Mouse (Mus musculus): ENCODE data around the gene Cyp1a2. TPM values are rescaled to one million over a fixed set of nuclear protein-coding genes. Genes with fewer than 3 reads are reported as not detected.

Cyp1a2 gene
- polyA plus RNA-seq, 1 experiment from 2014 or later, result not detected

DNA sequence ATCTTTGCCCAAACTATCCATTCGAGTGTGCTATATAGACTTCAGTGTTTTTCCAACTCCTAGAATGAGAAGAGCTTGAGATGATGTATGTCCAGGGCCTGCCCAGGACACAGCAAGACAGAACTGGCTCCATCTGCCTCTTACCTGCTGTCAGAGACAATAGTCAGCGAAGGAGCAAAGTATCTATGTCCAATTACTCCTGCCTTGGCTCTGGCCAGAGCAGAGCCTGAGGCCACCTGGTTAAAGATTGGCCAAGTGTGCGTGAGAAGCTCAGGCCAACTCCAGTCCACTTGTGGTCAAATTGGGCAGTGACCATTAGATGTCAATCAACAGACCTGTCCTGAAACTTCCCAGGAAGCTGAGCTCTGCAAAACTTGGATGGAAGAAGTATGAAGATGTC lies 13.9 kb downstream of the Cyp1a2 start:
- ATAC-seq (replicated peaks; ENCODE audit: low FRiP score), result no peak; the same call in 1 of the 2 replicates
- WGBS, result 77% methylated on average over 3 of the region's 3 CpGs
- Histone ChIP-seq H3K36me3 (no peaks in the 10 kb centered on the region), H3K9me3 (replicated peaks) (no peaks in the 10 kb centered on the region), H3K4me2 (no peak overlapping the region), H3K27ac (no peak overlapping the region), H3K27me3 (no peaks in the 10 kb centered on the region), H3K4me1 (no peaks in the 10 kb centered on the region; the same call in 1 of the 2 replicates), H3K9ac (no peak overlapping the region), H3K4me3 (replicated peaks) (no peak overlapping the region)

DNA sequence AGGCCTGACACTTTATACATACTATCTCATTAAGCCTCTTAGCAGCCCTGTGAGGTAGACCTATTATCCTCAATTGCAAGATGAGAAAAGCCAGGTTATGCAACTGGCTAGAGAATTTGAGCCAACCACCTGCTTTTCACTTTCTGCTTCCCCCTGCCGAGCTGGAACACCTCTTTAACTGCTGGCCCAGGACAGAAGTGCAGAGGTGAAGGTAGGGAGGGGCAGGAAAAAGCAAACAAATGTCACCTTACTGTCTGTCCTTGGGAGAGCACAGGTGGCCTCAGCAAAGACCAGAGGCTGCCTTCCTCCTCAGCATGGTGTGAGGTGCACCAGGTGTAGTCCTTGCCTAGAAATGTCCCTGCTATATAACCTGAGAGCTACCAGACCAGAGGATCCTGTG lies 15.2 kb downstream of the Cyp1a2 start:
- no peak overlapping the region for H3K4me2 ChIP-seq
- H3K9me3 ChIP-seq (replicated peaks), result no peaks in the 10 kb centered on the region
- no peaks in the 10 kb centered on the region for H3K36me3 ChIP-seq
- 14% methylated on average over 1 of the region's 1 CpGs for WGBS
- no peak for ATAC-seq (replicated peaks; ENCODE audit: low FRiP score)
- no peak overlapping the region for H3K4me3 ChIP-seq (replicated peaks)
- H3K9ac ChIP-seq, result no peak overlapping the region
- no peaks in the 10 kb centered on the region; the same call in 1 of the 2 replicates for H3K4me1 ChIP-seq
- no peak overlapping the region for H3K27ac ChIP-seq
- no peaks in the 10 kb centered on the region for H3K27me3 ChIP-seq

DNA sequence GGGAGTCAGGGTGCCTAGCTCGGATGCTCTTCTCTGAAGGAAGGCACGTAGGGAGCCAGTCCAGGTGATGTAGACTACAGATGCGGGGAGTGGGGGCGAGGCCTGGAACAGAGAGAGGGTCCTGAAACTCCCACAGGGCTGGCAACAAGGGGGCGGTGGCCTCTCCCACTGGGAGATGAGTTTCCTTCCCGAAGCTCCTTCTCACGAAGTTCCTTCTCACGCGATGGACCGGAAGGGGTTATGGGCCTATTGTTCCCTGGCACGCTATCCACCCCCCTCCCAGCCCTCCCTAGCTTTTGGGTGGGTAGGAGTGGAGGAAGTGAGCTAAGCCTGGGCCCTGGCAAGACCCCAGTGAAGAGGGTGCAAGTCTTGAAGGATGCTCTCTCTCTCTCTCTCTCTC lies 15.7 kb downstream of the Cyp1a2 start:
- H3K27ac ChIP-seq, result no peak overlapping the region
- no peak overlapping the region for H3K4me3 ChIP-seq (replicated peaks)
- H3K4me2 ChIP-seq, result no peak overlapping the region
- no peaks in the 10 kb centered on the region for H3K27me3 ChIP-seq
- no peaks in the 10 kb centered on the region for H3K36me3 ChIP-seq
- no peaks in the 10 kb centered on the region for H3K9me3 ChIP-seq (replicated peaks)
- no peak for ATAC-seq (replicated peaks; ENCODE audit: low FRiP score)
- H3K9ac ChIP-seq, result no peak overlapping the region
- H3K4me1 ChIP-seq, result no peaks in the 10 kb centered on the region; the same call in 1 of the 2 replicates
- 55% methylated on average over 11 of the region's 11 CpGs for WGBS

DNA sequence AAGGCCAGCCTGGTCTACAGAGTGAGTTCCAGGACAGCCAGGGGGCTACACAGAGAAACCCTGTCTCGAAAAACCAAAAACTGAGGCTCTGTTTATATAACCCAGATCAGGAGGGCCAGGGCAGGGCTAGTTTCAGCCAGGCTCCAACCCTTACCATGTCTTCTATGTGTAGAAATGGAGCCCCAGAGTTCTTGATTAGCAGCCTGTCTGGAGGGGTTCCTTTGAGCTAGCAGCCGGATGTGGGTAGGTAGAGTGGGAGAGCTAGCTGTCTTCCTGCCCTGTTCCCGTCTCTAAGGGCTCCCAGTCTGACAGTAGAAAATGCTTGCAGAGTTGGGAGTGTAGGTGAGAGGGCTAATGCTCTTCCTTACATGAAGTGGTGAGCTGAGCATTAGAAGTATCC lies 16.4 kb downstream of the Cyp1a2 start:
- ATAC-seq (replicated peaks; ENCODE audit: low FRiP score), result no peak
- 75% methylated on average over 3 of the region's 3 CpGs for WGBS
- no peak overlapping the region for H3K27ac ChIP-seq
- H3K4me3 ChIP-seq (replicated peaks), result no peak overlapping the region
- H3K36me3 ChIP-seq, result no peaks in the 10 kb centered on the region
- no peaks in the 10 kb centered on the region for H3K27me3 ChIP-seq
- no peaks in the 10 kb centered on the region for H3K9me3 ChIP-seq (replicated peaks)
- no peaks in the 10 kb centered on the region; the same call in 1 of the 2 replicates for H3K4me1 ChIP-seq
- H3K4me2 ChIP-seq, result no peak overlapping the region
- no peak overlapping the region for H3K9ac ChIP-seq

DNA sequence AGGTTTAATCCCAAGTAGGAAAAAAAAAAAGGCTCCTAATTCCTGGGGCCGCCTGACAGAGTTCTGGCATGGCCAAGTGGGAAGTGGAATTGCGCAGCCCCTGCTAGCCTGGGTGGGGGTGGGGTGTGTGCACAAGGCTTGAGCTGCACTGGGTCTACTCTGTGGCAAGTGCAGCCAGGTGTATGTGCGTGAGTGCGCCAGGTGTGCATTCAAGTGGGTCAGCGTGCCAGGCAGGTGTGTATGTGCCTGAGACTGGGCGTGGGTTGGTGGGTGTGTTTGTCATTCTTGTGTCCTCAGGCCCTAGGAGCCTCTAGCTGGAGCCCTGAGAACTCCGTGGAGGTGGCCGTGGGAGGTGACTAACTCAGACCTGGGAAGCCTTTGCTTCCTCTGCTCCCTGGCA lies 17.0 kb downstream of the Cyp1a2 start:
- ATAC-seq (replicated peaks; ENCODE audit: low FRiP score), result no peak
- Histone ChIP-seq H3K4me3 (replicated peaks) (no peak overlapping the region), H3K36me3 (no peaks in the 10 kb centered on the region), H3K27me3 (no peaks in the 10 kb centered on the region), H3K27ac (no peak overlapping the region), H3K4me1 (no peaks in the 10 kb centered on the region; the same call in 1 of the 2 replicates), H3K9ac (no peak overlapping the region), H3K9me3 (replicated peaks) (no peaks in the 10 kb centered on the region), H3K4me2 (no peak overlapping the region)
- 70% methylated on average over 8 of the region's 8 CpGs for WGBS

DNA sequence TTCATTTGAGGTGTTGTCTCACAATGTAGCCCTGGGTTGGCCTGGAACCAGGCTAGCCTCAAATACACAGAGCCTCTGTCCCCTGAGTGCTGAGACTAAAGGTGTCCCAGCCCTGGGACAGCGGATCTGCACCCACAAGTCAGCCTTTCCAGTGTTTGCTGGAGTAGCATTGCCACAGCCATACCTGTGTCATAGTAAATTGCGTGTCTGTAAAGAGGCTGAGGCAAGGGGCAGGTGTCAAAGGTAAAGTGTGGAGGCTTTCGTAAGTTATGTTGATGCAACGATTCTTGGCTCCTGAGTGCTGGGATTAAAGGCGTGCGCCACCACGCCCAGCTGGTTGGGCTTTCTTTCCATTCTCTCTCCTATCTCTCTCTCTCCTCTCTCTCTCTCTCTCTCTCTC lies 18.9 kb downstream of the Cyp1a2 start:
- Histone ChIP-seq H3K4me1 (no peaks in the 10 kb centered on the region; the same call in 1 of the 2 replicates), H3K9me3 (replicated peaks) (no peaks in the 10 kb centered on the region), H3K4me3 (replicated peaks) (no peak overlapping the region), H3K9ac (no peak overlapping the region), H3K36me3 (no peaks in the 10 kb centered on the region), H3K4me2 (no peak overlapping the region), H3K27ac (no peak overlapping the region), H3K27me3 (no peaks in the 10 kb centered on the region)
- WGBS, result 55% methylated on average over 7 of the region's 7 CpGs
- no peak for ATAC-seq (replicated peaks; ENCODE audit: low FRiP score)

DNA sequence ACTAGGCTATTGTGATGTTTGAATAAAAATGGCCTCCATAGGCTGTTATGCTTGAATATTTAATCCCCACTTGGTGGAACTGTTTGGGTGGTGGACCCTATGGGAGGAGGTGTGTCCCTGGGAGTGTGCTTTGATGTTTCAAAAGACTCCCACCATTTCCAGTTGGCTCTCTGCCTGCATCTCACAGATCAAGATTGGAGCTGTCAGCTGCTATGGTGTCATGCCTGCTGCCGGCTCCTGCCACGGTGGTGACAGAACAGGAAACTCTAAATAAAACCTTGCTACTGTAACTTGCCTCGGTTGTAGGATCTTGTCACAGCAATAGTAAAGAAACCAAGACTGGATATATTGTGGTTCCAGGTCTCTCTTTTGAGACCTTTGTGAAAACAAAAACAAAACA lies 22.0 kb downstream of the Cyp1a2 start:
- WGBS, result 57% methylated on average over 3 of the region's 3 CpGs
- H3K4me2 ChIP-seq, result no peak overlapping the region
- no peak overlapping the region for H3K27ac ChIP-seq
- no peaks in the 10 kb centered on the region; the same call in 1 of the 2 replicates for H3K27me3 ChIP-seq
- ATAC-seq (replicated peaks; ENCODE audit: low FRiP score), result no peak
- H3K9me3 ChIP-seq (replicated peaks), result no peaks in the 10 kb centered on the region
- no peaks in the 10 kb centered on the region for H3K36me3 ChIP-seq
- no peak overlapping the region for H3K9ac ChIP-seq
- no peaks in the 10 kb centered on the region; the same call in 1 of the 2 replicates for H3K4me1 ChIP-seq
- H3K4me3 ChIP-seq (replicated peaks), result no peak overlapping the region

DNA sequence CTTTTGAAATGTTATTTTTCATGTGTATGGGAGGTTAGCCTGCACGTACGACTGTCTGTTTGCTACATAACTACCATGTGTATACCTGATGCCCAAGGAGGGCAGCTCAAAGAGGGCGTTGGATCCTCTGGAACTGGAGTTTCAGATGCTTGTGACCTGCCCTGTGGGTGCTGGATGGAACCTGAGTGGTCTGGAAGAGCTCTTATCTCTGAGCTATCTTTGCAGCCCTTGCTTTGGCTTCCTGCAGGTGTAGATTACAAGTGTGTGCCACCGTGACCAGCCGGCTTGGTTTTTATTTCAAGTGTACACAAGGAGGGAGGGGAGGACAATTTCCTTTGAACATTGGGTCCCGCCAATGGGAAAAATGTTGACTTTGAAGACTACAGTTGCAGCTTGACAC lies 23.0 kb downstream of the Cyp1a2 start:
- H3K36me3 ChIP-seq, result no peaks in the 10 kb centered on the region
- no peak overlapping the region for H3K4me2 ChIP-seq
- peaks cover 5% of the 10 kb centered on the region for H3K4me1 ChIP-seq
- no peak overlapping the region for H3K9ac ChIP-seq
- no peak overlapping the region for H3K4me3 ChIP-seq (replicated peaks)
- H3K27me3 ChIP-seq, result no peaks in the 10 kb centered on the region; the same call in 1 of the 2 replicates
- WGBS, result 53% methylated on average over 6 of the region's 6 CpGs
- peak; percentile 27; the same call in 1 of the 2 replicates for ATAC-seq (replicated peaks; ENCODE audit: low FRiP score)
- no peaks in the 10 kb centered on the region for H3K9me3 ChIP-seq (replicated peaks)
- H3K27ac ChIP-seq, result no peak overlapping the region

DNA sequence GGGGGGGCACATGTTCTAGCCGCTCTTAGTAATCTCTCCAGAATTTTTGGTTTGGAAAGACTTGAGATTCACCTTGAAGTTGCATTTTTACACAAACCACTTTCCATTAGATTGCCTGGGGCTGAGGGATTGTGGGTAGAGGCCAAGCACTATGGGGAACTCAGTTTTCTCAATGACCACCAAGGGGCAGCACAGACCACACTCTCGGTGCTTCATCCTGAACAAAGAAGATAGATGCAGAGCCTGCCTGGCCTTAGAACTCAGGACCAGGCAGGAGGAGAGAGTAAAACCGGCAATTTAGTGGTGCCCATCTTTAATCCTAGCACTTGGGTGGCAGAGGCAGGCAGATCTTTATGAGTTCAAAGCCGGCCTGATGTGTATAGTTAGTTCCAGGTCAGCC lies 23.7 kb downstream of the Cyp1a2 start:
- 27% methylated on average over 4 of the region's 4 CpGs for WGBS
- peak; percentile 66; the same call in 1 of the 2 replicates for ATAC-seq (replicated peaks; ENCODE audit: low FRiP score)
- H3K9me3 ChIP-seq (replicated peaks), result no peaks in the 10 kb centered on the region
- H3K4me3 ChIP-seq (replicated peaks), result no peak overlapping the region
- no peak overlapping the region for H3K9ac ChIP-seq
- no peak overlapping the region for H3K4me2 ChIP-seq
- peaks cover 3% of the 10 kb centered on the region; the same call in 1 of the 2 replicates for H3K27me3 ChIP-seq
- no peaks in the 10 kb centered on the region for H3K36me3 ChIP-seq
- no peak overlapping the region for H3K27ac ChIP-seq
- peaks cover 5% of the 10 kb centered on the region for H3K4me1 ChIP-seq

DNA sequence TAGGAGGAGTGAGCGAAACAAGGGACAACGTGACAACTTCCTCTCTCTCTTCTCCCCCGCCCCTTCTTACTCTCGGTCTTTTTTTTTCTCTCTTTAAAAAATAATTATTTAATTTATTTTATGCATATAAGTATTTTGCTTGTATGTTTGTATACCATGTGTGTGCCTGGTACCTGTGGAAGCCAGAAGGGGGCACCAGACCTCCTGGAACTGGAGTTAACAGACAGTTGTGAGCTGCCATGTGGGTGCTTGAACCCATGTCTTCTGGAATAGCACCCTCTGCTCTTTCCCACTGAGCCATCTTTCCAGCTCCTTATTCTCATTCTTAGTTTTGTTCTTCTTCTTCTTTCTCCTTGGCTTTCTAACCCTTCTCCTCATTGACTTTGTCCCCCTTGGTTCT lies 24.5 kb downstream of the Cyp1a2 start:
- 86% methylated on average over 4 of the region's 4 CpGs for WGBS
- H3K9ac ChIP-seq, result no peak overlapping the region
- peaks cover 5% of the 10 kb centered on the region for H3K4me1 ChIP-seq
- H3K27me3 ChIP-seq, result peaks cover 11% of the 10 kb centered on the region; the same call in 1 of the 2 replicates
- no peak for ATAC-seq (replicated peaks; ENCODE audit: low FRiP score)
- H3K4me2 ChIP-seq, result no peak overlapping the region
- no peak overlapping the region for H3K4me3 ChIP-seq (replicated peaks)
- H3K27ac ChIP-seq, result no peak overlapping the region
- H3K9me3 ChIP-seq (replicated peaks), result no peaks in the 10 kb centered on the region
- H3K36me3 ChIP-seq, result no peaks in the 10 kb centered on the region

DNA sequence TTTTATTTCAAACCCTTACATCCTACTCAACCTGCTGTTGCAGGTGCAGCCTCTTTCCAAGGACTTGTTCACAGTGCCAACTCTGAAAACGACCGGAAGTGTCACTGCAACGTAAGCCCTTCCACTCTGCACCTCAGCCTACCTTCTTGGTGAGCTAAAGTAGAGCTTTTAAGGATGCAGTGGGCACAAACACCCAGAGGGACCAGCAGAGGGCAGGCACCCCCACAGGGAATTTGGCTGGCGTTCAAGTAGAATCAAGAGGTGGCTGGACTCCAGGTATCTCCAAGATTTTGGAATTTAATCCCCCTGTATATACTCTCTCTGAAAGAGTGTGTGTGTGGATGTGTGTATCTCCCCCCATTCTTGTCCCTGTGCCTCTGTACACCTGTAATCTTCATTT lies 25.7 kb downstream of the Cyp1a2 start:
- no peak overlapping the region for H3K27ac ChIP-seq
- no peak overlapping the region for H3K4me2 ChIP-seq
- no peaks in the 10 kb centered on the region for H3K36me3 ChIP-seq
- no peaks in the 10 kb centered on the region for H3K9me3 ChIP-seq (replicated peaks)
- peaks cover 11% of the 10 kb centered on the region; the same call in 1 of the 2 replicates for H3K27me3 ChIP-seq
- no peak overlapping the region for H3K4me3 ChIP-seq (replicated peaks)
- peaks cover 5% of the 10 kb centered on the region for H3K4me1 ChIP-seq
- WGBS, result 56% methylated on average over 4 of the region's 4 CpGs
- no peak for ATAC-seq (replicated peaks; ENCODE audit: low FRiP score)
- H3K9ac ChIP-seq, result no peak overlapping the region

DNA sequence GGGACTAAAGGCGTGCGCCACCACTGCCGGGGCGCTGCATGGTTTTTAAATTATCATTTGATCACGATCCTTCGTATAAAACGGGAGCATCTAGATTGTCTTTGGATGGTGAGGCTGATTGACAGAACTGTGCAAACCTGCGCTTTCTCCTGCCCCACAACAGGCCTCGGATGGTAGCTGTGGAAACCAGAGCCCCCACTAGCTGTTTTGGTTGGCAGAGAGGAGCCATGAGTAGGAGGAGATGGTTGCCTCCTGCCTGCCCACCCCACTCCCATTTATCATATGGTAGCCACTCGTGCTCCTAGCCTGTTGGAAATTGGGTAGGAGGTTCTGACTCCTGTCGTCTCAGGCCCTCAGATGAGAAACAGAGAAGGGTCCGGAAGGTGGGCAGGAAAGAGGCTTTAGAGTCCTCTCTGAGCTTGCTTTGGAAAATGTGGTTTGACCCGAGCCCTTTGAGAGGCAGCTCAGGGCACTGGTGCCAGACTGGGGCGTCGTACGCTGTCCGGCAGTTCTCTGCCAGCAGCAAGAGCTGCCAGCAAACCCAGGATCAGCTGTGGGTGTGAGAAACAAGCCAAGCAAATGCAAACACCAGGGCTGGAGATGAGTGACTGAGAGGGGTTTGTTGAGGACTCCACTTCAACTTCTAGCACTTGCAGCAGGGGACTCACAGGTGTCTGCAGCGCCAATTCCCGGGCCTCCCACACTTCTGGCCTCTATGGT lies 26.7 kb downstream of the Cyp1a2 start:
- no peak overlapping the region for H3K4me2 ChIP-seq
- no peak overlapping the region for H3K4me3 ChIP-seq (replicated peaks)
- H3K36me3 ChIP-seq, result no peaks in the 10 kb centered on the region
- no peaks in the 10 kb centered on the region for H3K9me3 ChIP-seq (replicated peaks)
- H3K27me3 ChIP-seq, result peaks cover 11% of the 10 kb centered on the region; the same call in 1 of the 2 replicates
- ATAC-seq (replicated peaks; ENCODE audit: low FRiP score), result no peak
- H3K4me1 ChIP-seq, result peaks cover 5% of the 10 kb centered on the region
- no peak overlapping the region for H3K9ac ChIP-seq
- 79% methylated on average over 19 of the region's 19 CpGs for WGBS
- no peak overlapping the region for H3K27ac ChIP-seq

All from kidney, embryonic 15.5 days (tissue).